Mouse (Mus musculus) right cerebral cortex, postnatal 10 days (tissue): ENCODE data around the gene Apoe.

Experiments
- DNase-seq, 2 experiments: peaks; one replicate each; pipeline ENCODE4 v3.0.0; 2021; ENCODE audit warnings: low spot score in 2 of 2

Gene Apoe

DNA sequence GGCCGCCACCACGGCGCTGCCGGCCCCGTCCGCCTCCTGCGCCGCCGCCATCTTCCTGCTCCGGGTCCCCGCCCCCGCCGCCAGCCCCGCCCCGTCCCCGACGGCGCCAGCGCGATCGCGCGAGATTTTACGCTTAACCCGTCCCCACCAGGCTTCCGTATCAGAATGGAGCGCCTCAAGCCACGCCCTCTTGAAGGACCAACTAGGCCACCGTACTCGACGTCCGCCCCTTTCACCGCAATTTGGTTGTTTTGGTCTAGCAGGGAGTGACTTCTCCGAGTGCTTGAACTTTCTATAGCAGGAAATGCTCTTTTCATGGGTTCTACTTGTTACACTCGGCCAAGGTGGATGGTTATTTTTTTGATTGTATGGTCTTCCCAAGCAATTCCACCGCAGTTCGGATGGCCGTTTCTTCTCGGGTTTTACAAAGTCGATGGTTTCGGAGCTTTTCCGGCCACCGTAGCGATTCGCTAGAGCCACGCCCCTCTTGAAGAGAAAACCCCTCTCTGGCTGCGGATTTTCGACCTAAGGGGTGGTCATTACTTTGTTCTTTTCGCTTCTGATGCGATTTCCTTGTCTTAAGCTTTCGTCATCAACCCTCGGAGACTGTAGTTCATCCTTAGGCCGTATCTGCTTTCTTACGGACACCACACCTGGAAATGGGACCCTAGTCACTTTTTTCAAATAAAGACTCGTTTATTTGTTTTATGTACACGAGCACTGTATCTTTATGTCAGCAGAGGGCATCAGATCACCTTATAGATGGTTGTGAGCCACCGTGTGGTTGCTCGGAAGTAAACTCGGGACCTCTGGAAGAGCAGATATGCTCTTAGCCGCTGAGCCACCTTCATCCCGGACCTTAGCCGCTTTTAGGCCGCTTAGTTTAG is 33.8 kb downstream of the Apoe start, which contains the start of gene Clptm1:
Clptm1 (minus strand) TSS at position 79 of the 887 bp plus-strand sequence.
- DNase-seq = peak; percentile 98

DNA sequence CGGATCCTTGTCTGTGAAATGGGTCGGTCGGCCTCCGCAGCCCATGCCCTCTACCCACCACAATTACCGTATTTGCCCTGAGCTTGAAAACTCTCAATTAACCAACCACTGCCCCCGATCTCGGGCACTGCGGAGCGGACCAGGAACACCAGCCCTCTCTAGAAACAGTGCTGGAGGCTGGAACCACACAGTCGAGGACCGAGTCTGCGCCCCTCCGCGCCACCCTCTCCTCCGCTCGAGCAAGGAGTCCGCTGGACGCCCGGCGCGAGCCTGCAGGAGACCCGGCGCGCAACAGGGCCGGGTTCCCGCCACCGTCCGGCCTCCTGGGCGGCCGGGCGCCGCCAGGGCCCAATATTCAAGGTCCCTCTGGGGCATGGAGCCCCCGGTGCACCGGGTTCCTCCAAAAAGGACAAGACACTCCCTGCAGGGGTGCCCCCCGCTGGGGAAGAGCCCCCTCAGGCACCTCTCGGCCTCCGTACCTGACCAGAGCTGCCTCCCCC is 34.5 kb downstream of the Apoe start:
- no peak for DNase-seq

DNA sequence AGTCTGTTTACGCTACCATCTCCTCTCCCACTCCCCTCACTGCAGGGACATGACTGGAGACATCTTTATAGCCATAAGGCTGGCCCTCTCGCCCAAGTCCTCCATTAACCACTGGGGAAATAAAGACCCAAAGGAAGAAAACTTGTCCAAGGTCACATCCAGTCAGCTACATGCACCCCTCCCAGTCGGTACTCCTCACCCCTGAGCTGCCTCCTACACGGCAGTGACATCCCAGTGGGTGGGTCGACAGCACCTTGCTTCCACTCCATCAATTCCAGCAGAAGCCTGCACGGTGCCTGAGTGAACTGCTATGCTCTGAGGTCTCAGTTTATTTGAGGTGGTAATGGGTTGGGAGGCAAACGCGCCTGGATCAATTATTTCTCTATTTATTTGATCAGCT is 35.0 kb downstream of the Apoe start:
- peak; percentile 38 to 54 for DNase-seq

DNA sequence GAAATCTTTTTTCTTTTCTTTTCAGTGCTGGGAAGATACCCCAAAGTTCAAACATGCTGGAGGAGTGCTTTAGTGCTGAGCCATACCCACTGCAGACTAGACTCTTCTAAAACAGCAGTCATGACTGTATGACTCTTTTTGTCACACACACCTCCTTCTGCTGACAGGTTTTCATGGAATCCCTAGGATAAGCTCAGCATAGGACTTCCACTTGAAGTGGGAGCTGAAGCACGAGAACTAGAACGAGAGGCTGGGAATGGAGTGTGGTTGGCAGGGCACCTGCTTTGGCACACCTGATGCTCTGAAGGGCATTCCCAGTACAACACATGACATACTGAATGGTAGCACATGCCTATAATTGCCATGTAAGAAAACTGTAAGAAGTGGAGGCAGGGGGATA is 46.4 kb downstream of the Apoe start:
- no peak for DNase-seq

DNA sequence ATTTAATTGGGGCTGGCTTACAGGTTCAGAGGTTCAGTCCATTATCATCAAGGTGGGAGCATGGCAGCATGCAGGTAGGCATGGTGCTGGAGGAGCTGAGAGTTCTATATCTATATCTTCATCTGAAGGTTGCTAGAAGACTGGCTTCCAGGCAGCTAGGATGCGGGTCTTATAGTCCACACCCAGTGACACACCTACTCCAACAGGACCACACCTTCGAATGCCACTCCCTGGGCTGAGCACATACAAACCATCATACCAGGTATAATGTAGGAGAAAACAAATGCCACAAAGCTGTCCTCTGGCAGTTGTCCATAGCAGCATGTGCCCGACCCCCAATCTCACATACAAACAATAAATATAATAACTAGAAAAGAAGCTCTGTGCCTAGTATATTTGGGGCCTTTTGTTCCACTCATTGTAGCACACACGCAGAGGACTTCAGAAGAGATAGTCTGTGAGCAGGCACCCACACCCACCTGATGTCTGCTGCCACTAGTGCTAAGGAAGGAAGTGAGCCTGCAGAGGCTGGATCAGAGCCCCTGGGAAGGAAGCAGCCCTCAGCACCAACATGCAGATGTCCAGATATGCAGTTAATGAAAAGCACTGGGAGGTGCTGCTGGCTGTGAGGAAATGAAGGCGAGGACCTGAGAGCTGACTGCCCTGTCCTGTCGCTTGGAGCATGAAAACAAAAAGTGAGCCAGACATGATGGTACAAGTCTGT is 47.8 kb downstream of the Apoe start:
- DNase-seq = no peak
